Mouse (Mus musculus): ENCODE results near the gene Pole.
A peak's percentile ranks its signal among the peaks of the same experiment; 100 is the strongest.

DNA sequence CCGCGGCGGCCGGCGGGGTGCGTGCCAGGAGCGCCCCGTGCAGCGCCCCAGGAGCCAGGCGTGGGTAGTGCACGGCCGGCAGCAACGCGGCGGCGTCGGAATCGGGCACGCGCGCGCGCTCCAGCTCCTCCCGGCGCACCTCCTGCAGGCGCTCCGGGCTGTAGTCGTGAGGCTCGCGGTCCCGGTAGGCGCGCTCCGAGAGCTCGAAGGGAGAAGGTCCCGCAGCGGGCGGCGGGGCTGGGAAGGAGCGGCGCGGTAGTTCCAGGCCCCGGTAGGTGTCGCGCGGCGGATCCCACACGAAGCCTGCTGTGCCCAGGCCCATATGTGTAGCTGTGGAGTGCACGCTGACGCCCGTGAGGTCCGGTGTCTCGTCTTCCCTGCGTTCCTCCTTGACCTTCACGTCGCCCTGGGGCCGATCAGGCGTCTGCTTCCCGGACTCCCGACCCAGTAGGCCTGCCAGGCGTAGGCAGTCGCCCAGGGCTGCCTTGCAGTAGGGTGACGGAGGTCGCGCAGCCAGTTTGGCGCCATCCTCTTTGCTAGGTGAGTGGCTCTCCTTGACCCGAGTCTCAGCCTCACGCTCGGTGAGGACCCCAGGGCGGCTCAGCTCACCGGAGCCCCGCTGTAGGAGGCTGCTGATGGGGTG is 77.2 kb downstream of the Pole start:
- TF ChIP-seq CTCF (IDR thresholded peaks at IDR 0.05; ENCODE audit: low read depth) (0 out of 2 replicates have a peak, but pooled peaks have one; percentile 12), EP300 (IDR thresholded peaks at IDR 0.05; ENCODE audit: low read depth) (no peak)
